Mouse (Mus musculus): Measurements from ENCODE around the gene Mcrip1.
"Not testable (repeated sequence)": the region's sequence is repeated elsewhere in the genome, so short reads cannot be mapped to it uniquely, and the experiment has no call there.

Gene Mcrip1

GRCm38 (mm10) chr11:120539285-120540014, 10.1 kb downstream of the Mcrip1 start:
- DNase-seq: peak; percentile 66 to 88

- DNase-seq: peak in 1 of 2 experiments; percentile 29
Measured at GRCm38 (mm10) chr11:120538955-120539284, 10.6 kb downstream of the Mcrip1 start.

DNA sequence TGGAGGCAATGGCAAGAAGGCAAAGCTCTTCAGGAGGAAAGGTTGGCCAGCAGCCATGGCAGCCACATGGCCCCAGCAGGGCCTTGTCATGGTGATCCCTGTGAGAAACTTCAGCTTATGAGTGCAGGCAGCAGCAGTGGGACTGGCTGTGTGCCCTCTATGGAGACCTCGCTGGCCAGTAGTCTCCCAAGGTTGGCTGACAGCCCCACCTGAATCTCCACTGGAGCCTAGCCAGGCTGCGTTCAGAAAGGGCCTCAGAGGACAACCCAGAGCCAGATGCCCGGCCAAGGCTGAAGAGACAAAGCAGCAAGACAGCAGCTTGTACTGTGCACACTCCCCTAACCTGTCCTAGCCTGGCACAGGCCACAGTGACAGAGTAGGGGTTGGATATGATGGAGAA, 11.0 kb downstream of the Mcrip1 start:
- peak; percentile 44 to 71 for DNase-seq

DNA sequence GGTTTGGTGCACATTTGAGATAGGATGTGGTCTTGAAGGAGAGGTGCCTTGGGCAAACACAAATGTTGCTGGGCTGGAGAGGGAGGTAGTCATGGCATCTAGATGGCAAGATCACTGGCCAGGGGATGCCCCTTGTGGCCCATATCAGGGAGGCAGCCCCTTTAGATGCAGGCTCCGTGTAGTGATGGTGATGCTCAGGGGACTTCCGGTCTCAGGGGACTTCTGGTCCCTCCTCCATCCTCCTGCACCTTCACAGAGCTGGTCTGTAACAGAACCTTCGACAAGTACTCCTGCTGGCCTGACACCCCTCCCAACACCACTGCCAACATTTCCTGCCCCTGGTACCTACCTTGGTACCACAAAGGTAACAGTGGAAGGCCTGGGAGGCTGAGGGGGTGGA, 13.7 kb downstream of the Mcrip1 start:
- DNase-seq: no peak

DNA sequence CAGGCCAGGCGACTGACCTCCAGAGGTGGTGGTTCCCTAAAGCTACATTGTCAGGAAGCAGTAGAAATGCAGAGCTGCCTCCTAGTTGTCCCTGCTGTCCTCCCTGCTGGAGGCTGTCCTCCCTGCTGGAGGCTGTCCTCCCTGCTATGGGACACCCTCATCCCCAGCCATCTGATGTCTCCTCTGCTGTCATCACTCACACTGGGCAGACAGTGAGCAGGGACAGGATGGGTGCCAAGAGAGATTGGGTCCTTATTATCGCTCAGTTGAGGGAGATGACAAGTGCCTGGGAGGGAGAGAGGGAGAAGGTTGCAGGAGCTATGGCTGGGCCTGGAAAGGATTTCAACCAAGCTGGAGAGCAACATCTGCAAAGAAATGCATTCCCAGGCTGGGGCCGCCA, 14.4 kb downstream of the Mcrip1 start:
- no peak for DNase-seq

GRCm38 (mm10) chr11:120534093-120534492, 15.4 kb downstream of the Mcrip1 start:
- no peak for DNase-seq

DNA sequence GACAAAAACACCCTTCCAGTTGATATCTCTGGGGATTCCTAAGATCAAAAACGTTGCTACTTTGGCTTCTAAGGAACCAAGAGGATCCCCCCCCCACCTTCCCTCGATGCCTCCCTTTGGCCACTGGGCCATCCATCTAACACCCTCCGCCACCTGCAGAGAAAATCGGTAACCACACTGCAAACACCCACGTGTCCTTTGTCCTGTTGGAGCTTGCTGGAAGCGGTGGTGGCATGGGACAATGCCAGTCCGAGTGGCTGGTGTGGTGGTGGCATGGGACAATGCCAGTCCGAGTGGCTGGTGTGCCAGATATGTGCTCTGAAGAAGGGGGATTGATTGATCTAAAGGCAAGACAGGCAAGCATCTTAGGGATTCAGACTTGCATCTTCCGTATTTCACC, 17.9 kb downstream of the Mcrip1 start:
- DNase-seq: no peak

GRCm38 (mm10) chr11:120530085-120530964, 19.2 kb downstream of the Mcrip1 start, which contains the start of gene Gcgr:
Gene Gcgr (plus strand): TSS chr11:120530699.
- DNase-seq: peak; percentile 27 to 45

DNA sequence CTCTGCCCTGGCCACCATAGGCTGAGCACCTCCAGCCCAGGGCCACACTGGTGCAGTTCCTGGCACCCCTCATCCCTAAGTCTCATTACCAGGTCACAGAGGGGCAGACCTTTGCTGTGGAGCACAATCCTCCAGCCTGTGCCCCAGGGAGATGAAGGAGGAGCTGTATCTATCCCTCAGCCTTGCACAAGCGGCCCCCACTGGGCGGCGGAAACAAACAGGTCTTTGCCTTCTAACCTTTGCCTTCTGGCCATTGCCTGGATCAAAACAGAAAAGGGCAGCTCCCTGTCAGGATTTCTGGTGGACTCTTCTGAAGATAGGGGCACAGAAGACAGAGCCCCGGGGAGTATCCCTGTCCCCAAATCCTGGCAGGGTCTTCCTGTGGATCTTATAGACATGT, 20.6 kb downstream of the Mcrip1 start:
- DNase-seq: no peak

- DNase-seq: no peak
Measured at GRCm38 (mm10) chr11:120527690-120528354, 21.7 kb downstream of the Mcrip1 start.

DNA sequence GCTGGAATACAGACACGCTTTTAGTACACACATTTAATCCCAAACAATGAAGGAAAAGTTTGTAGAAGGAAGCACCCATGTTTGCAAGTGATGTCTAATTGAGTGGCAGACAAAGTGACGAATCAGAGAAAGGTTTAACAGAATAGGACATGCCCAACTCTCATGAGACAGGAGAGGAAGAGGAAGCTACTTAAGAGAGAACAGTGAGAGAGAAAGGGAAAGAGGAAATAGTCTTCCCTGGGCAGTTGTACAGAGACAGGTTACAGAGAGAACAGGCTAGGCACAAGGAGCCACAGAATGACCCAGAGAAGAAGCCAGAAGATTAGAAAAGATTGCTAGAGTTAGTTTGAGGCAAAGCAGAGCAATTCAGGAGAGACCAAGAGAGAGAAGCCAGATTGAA, 23.6 kb downstream of the Mcrip1 start:
- no peak for DNase-seq

DNA sequence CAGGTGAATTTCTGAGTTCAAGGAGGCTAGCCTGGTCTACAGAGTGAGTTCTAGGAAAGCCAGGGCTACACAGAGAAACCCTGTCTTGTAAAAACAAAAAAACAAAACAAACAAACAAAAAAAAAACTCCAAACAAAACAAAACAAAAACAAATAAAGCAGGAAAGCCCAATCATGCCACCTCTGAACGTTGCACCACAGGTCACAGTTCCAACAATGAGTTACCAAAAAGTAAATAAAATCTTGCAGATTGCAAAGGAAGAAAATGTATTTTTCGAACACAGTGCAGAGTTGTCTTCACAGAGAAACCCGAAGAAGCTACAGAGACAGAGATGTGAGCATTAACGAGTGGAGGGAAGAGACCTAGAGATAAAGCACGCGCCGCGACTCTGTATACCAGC, 26.9 kb downstream of the Mcrip1 start:
- DNase-seq: no peak

GRCm38 (mm10) chr11:120520967-120521540, 28.5 kb downstream of the Mcrip1 start:
- peak in 1 of 2 experiments; percentile 18 for DNase-seq

DNA sequence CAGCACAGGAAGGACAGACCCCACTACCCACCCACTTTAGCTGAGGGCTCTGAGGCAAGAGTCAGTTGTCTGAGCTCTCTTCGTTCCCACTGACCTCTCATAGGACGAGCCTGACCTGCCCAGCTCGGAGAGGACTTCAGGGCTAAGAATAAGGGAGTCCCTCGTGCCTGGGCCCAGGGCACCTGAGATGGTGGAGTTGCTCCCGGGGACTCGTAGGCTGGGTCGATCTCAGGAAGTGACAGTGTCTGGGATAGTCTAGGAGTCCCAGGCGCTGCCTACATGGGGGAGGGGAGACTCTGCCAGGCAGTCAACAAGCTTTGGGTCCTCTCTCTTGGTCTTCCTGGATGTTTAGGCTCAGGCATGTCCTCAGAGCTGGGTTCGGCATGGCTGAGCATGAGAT, 29.0 kb downstream of the Mcrip1 start:
- no peak for DNase-seq

GRCm38 (mm10) chr11:120519738-120520137, 29.8 kb downstream of the Mcrip1 start:
- DNase-seq: peak; percentile 77 to 81

- DNase-seq: peak; percentile 35 to 38
Measured at GRCm38 (mm10) chr11:120518558-120518957, 31.0 kb downstream of the Mcrip1 start.

DNA sequence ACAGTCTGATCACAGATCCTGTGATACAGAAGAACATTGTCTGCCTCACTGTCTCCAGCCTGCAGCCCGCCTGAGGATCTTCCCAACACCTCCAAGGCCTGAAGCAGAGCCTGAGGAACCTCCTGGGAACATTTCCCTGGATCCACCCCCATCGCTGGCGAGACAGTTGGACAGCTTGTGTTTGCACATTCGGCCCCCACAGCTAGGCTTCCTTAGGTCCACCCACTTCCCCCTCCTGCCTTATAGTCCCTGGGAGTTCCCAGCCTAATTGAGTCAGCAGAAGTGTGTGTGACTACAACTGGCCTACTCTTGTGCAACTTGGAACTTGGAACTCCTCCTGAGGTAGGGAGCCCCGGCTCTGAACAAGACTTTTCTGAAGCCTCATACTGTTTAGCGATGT, 31.5 kb downstream of the Mcrip1 start:
- DNase-seq: peak; percentile 56 to 66

DNA sequence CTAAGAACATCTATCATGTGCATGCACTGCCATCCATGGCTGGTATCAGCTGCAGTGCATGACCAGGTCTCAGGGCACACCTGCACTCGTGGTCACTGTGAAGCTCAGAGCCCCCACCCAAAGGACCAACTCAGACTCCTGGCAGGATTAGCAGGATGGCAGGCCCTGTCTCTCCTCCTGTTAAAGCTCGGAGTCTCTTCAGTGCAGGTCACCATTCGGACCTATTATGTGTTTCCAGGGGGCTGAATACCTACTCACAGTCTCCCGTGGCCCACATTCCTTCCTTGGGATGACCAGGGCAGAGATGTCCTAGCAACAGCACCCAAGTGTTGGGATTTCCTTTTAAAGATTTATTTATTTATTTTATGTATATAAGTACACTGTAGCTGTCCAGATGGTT, 32.4 kb downstream of the Mcrip1 start:
- peak in 1 of 2 experiments; percentile 16 for DNase-seq

DNA sequence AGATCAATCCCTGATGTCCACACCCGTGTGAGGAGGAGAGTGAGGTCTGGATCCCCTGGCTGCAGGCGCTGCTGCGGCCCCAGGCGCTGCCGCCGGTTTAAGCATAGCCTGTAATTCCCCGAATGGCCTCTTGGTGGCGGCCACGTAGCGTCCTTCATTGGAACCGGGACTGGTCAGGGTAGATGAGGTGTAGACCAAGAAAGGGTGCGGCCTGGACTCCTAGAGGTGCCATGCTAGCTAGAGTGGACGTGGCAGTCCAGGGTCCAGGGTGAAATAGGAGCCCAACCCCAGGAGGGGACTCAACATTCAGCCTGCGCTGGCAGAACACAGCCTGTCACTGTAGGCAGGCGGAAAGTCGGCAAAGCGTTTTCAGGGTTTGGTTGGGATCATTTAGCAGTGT, 33.9 kb downstream of the Mcrip1 start:
- peak; percentile 89 to 94 for DNase-seq

DNA sequence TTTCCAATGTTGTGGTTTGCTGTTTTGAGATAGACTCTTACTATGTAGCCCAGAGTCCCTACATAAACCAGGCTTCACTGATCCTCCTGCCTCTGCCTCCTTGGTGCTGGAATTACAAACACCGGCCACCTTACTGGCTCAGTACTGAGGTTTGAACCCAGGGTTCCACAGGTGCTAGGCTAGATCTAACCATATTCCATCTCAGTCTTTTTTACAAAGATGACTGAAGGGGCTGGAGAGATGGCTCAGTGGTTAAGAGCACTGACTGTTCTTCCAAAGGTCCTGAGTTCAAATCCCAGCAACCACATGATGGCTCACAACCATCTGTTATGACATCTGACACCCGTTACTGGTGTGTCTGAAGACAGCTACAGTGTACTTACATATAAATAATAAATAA, 35.3 kb downstream of the Mcrip1 start:
- not testable (repeated sequence) for DNase-seq

DNA sequence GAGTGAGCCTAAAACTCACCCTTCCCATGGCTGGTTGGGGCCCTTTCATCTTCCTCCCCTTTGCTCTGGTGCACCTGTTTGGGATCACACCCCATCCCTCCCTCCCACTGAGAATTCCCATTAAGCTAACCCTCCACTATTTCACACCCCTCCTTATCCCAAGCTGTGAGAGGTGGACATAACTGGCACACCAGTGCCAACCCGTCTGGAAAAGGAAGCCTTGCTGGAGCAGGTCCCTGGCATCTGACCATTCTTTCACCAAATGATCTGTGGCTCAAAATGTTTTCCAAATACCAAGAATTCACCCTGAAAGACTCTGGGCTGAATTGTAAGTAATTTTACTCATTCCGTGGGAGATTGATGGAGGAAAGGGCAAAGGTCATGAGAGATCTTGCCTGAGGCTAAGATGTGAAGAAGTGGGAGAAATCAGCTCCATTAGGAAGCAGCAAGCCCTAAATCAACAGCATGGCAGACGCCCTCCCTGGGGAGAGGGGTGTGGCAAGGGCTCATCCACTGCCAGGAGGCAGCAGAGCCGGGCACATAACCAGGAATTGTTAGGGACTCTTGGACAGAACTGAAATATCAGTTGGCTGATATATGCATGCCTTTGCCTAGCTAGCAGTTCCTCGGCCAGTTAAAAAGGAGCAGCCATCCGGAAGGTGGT, 36.6 kb downstream of the Mcrip1 start:
- DNase-seq: no peak

- peak in 1 of 2 experiments; percentile 35 for DNase-seq
Measured at GRCm38 (mm10) chr11:120510375-120511030, 39.0 kb downstream of the Mcrip1 start.
